Mouse (Mus musculus) testis, postnatal 14 days (tissue): ENCODE measurements at regions not wholly inside any gene's neighbourhood (a gene's known extent, or its start where the extent isn't known, plus 50 kb on each side); places are given as distances from the start of the nearest gene placed in this dataset.
A peak's percentile ranks its signal among the peaks of the same experiment; 100 is the strongest.

Source experiments
- DNase-seq: peaks from one replicate; pipeline ENCODE4 v3.0.0; 2021; ENCODE audit warnings: low spot score

DNA sequence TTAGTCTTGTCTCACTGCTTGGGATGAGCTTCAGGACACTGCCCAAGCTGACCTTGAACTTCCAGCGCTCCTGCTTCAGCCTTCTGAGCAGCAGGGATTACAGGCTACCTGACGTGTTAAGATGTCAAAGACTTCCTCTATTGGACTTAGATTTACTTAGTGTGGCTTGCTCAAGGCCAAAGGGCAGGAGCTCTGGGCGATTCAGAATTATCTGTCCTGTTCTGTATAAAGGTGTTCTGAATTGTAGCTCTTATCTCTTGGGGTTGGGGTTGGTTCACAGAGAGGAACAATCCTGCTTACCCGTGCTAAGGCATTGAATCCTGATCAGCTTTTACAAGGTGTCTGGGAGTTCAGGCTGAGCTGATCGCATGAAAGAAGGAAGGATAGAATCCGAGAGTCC is 449.3 kb upstream of the Mgmt start:
- DNase-seq, result no peak

DNA sequence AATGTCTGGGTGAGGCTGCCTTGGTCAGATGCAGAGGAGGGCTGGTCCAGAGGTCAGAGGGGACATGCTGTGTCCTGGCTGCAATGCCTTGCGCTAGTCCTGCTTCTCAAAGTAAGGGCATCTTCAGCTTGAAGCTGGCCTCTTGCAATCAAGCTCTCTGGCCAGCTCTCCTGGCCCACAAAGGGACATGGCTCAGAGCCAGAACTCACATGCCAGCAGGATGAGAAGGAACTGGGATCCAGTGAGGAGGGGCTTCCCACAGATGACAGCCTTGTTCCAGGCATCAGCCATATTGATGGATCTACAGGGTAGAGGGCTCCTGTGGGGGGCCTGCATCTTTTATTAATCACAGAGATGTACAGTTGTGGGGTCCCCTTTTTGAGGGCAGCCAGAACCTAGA is 445.1 kb upstream of the Mgmt start:
- no peak for DNase-seq

- no peak for DNase-seq
Measured at GRCm38 (mm10) chr7:136451672-136452361, 442.6 kb upstream of the Mgmt start.

GRCm38 (mm10) chr7:136452561-136452960 is 441.9 kb upstream of the Mgmt start:
- no peak for DNase-seq

GRCm38 (mm10) chr7:136457171-136457570 is 437.2 kb upstream of the Mgmt start:
- DNase-seq, result no peak

- DNase-seq, result no peak
Measured at GRCm38 (mm10) chr7:136457867-136458448, 436.5 kb upstream of the Mgmt start.

GRCm38 (mm10) chr7:136477135-136477534 is 417.3 kb upstream of the Mgmt start:
- no peak for DNase-seq

DNA sequence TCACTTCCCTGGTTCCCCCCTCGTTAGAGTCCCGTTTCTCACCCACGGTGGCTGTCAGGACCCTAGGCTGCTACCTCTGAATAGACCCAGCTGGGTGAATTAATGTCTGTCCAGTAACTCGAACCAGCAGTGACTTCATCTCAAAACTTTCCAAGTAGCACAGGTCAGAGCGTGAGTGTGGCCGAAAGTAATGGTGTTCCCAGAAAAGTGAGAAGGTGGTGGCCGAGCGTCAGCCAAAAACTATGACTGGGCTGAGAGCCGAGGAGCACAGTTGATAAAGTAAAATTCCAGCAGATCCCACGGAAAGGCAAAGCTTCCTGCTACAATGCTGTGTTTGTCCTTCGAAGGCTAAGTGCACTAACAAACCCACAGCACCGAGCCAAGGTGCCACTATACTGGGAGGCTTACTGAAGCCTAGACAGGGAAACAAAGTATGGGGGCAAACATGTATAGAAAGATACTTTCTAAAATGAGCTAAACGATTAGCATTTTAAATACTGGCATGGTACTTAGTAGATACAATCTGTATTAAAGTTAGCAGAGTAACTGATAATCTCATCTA is 413.7 kb upstream of the Mgmt start:
- no peak for DNase-seq

- DNase-seq, result no peak
Measured at GRCm38 (mm10) chr7:136483237-136483636, 411.2 kb upstream of the Mgmt start.

GRCm38 (mm10) chr7:136487556-136487955 is 406.9 kb upstream of the Mgmt start:
- no peak for DNase-seq

DNA sequence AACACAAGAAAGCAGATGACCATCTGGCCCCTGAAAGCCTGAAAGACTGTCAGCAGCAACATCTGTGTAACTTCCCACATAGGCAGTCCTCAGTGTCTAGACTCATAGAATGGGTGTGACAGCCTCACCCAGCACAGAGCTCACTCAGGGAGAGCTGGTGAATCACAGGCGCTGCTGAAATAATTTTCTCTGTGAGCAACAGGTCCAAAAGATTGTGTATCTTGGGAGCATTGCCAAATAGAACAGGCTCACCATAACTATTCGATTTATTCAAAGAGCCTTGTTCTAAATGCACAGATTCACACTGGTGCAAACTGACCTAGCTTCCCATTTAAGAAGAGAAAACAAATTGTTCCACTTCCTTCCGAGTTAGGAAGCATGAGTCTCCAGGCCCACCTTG is 399.6 kb upstream of the Mgmt start:
- DNase-seq, result no peak

DNA sequence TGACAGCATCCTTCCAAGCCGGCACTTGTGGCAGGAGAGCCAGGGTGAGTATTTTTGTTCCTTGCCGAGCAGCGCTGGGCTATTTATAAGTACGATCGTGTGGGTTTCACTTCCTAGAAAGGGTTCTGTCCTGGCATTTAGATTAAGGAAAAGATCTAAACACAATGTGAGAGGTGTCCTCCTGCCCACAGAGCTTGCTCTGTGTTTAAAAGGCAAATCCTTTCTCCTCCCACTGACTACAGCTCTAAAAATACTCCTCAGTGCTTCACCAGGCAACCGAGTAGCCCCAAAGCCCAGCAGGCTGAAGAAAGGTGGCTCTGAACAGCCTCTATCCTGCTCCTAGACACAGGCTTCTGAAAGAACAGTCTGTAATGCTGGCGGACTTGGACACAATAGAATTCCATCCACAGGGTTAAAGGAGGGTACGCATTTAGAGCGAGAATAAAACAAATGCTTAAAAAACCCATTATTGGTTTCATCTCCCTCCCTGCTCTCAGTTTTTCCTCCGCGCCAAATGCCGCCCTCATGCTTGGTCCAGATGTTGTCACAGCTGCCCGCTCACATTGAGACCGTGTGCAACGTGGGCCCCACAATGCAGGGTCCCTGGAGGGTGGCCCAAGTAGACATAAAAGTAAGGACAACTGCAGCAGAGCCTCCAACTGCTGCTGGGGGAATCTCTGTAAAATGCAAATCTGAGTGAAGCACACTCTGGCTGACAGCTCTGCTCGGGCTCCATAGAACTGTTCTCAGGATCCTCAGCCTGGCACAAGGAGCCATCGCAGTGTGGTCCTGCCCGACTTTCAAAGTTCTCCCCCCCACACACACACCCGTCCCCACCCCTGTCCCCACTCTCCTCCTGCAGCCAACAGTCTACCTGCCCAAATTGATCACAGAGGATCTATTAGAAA is 397.8 kb upstream of the Mgmt start:
- no peak for DNase-seq

GRCm38 (mm10) chr7:136500059-136500458 is 394.4 kb upstream of the Mgmt start:
- DNase-seq, result no peak

DNA sequence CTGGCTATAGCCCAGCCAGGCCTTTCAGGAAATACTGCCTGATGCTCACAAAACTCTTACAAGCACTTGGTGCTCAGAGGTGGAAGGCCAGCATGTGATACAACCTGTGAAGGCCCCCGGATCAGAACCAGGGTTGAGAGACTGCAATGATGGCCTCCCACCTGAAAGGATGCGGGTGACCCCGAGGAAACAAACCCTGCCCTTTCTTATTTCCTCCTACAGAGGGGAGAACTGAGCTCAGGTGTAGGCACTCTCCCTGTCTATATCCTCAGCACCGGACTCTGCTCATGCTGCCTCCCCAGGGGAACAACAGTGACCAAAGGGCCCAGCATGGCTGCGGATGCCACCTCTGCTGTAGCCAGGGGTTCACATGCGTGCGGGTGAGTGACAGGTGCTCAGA is 393.3 kb upstream of the Mgmt start:
- DNase-seq, result no peak

- peak; percentile 9 for DNase-seq
Measured at GRCm38 (mm10) chr7:136501855-136502847, 392.3 kb upstream of the Mgmt start.

DNA sequence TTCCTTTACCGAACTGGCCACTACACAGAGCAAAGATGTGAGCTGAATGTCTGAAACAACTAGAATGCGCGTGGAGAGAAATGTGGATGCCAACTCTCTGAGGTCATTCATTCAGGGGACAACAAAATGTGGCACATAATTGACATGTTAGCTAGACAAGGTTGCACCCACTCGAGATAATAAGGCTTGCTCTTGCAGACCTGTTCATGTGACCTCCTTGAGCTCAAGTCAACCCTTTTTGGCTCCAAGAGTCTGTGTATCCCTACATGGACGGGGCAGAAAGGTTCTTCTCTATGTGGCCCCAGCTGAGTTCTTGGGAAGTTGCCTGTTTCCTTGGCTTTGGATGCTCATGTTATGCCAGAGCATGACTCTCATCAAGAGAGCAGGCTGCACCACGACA is 383.0 kb upstream of the Mgmt start:
- no peak for DNase-seq

DNA sequence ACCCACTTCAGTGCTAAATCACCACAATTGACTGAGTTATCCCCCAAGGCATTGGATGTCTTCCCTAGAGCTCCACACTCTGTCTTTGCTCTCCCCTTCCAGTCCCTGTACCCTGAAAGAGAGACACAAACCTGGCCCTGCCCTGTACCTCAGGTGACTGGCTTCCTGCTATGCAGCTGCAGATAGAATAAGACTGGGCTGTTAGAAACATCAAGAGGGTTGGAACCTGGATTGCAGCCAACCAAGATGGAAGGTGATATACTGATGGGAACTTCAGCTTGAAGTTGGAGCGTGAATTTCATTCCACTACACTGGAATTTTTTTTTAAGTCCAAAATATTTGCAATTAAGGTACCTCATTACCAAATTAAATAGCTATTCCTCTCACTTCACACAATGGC is 379.0 kb upstream of the Mgmt start:
- DNase-seq, result no peak

- DNase-seq, result no peak
Measured at GRCm38 (mm10) chr7:136525821-136526220, 368.6 kb upstream of the Mgmt start.

DNA sequence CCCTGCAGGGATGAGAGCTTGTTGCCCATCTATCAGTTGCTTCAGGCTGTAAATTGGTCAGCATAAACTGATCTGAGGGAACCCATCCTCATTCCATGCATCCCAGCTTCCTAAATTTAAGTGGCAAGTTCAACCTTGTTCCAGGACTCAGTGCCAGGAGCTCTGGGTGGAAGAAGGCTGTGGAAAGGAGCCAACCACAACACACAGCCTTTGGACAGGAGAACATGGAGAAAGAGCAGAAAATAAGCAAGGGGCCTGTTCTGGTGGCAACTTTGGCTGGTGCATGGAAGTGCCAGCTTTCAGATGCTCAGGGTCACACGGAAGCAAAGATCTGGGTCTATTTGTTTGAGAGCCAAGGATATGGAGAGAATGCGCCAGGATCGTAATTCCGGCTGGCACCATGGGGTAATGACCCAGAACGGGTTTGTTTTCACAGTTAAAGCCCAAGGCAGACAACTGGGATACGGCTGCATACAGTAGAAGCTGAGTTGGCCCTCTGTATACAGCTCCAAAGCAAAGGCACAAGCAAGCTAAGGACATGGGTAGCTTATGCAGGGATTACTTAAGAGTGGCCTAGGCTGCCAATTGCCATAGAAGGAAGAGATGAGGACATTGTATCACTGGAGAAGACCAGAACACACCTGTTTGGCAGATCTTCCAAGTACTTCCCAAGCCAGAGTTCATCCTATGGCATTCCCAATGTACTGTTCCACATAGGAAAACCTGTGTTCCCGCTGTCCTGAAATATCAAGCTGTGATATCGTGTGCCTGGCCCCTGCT is 364.2 kb upstream of the Mgmt start:
- no peak for DNase-seq

DNA sequence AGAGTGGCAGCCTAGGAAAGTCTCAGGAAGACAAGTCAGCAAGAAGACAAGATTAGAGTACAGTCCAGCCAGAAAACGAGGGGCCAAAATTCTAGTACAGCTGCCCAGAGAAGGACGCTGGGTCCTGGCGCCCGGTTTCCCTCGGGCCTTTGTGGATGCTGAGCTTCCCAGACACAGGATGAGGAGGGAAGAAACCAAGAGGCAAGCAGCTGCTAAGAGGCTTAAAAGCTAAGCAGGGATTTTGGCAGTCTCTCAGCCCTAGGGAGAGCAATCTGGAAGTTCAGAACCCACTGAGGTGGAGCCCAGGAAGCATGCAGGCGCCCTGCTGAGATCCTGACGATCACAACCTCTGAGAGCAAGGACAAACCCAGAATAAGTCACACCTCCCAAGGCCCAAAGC is 363.1 kb upstream of the Mgmt start:
- DNase-seq, result no peak
